Mouse (Mus musculus): Measurements from ENCODE around the gene Mtx1.

GRCm38 (mm10) chr3:89181749-89182500 lies 45.0 kb downstream of the Mtx1 start:
- TF ChIP-seq CTCF (IDR thresholded peaks at IDR 0.05; ENCODE audit: extremely low read depth, insufficient read depth, insufficient read length, insufficient replicate concordance) (no peak), POLR2A (IDR thresholded peaks at IDR 0.05; ENCODE audit: low read depth, low read length) (no peak)

Measured in spleen, adult 2 months (tissue).